Mouse (Mus musculus): ENCODE results near the gene Nfix. TPM values are rescaled to one million over a fixed set of nuclear protein-coding genes. Genes with fewer than 3 reads are reported as not detected.

Gene Nfix
- 100 to 1,000 TPM; 607 to 678 TPM for total RNA-seq (2021)
- long read RNA-seq, full-length matches to known transcripts, result 77 of 292 reads
- long read RNA-seq, partial matches to known transcripts, result 96 of 292 reads
- long read RNA-seq, other reads (novel, unspliced or antisense), result 119 of 292 reads

GRCm38 (mm10) chr8:84799999-84800831 is at the start of gene Nfix:
TSS of gene Nfix (minus strand) at chr8:84800344.
- peak; percentile 68 to 72 for DNase-seq (ENCODE audit: low spot score in 2 of 2)

GRCm38 (mm10) chr8:84847684-84848435 is 47.7 kb upstream of the Nfix start:
- no peak for DNase-seq (ENCODE audit: low spot score in 2 of 2)

- peak; percentile 98 to 99 for DNase-seq (ENCODE audit: low spot score in 2 of 2)
Observed at GRCm38 (mm10) chr8:84846722-84847572, 46.8 kb upstream of the Nfix start, which contains the start of gene Calr. TSS of gene Calr (minus strand) at chr8:84846934.

GRCm38 (mm10) chr8:84846094-84846721 is 46.1 kb upstream of the Nfix start:
- no peak for DNase-seq (ENCODE audit: low spot score in 2 of 2)

GRCm38 (mm10) chr8:84845355-84846093 is 45.4 kb upstream of the Nfix start:
- peak; percentile 34 to 59 for DNase-seq (ENCODE audit: low spot score in 2 of 2)

- no peak for DNase-seq (ENCODE audit: low spot score in 2 of 2)
Observed at GRCm38 (mm10) chr8:84844397-84845070, 44.4 kb upstream of the Nfix start.

GRCm38 (mm10) chr8:84841514-84841913 is 41.4 kb upstream of the Nfix start:
- DNase-seq (ENCODE audit: low spot score in 2 of 2), result no peak

GRCm38 (mm10) chr8:84840248-84840999 is 40.3 kb upstream of the Nfix start, which contains the start of gene Rad23a:
TSS of gene Rad23a (minus strand) at chr8:84840665.
- DNase-seq (ENCODE audit: low spot score in 2 of 2), result peak; percentile 89 to 91

- DNase-seq (ENCODE audit: low spot score in 2 of 2), result no peak
Observed at GRCm38 (mm10) chr8:84839875-84840247, 39.7 kb upstream of the Nfix start.

GRCm38 (mm10) chr8:84839411-84839810 is 39.3 kb upstream of the Nfix start:
- DNase-seq (ENCODE audit: low spot score in 2 of 2), result no peak

GRCm38 (mm10) chr8:84838513-84838912 is 38.4 kb upstream of the Nfix start:
- no peak for DNase-seq (ENCODE audit: low spot score in 2 of 2)

GRCm38 (mm10) chr8:84837912-84838470 is 37.8 kb upstream of the Nfix start:
- DNase-seq (ENCODE audit: low spot score in 2 of 2), result no peak

GRCm38 (mm10) chr8:84837149-84837911 is 37.2 kb upstream of the Nfix start:
- no peak for DNase-seq (ENCODE audit: low spot score in 2 of 2)

GRCm38 (mm10) chr8:84834866-84835855 is 35.0 kb upstream of the Nfix start:
- peak; percentile 90 to 91 for DNase-seq (ENCODE audit: low spot score in 2 of 2)

- DNase-seq (ENCODE audit: low spot score in 2 of 2), result no peak
Observed at GRCm38 (mm10) chr8:84834002-84834865, 34.1 kb upstream of the Nfix start.

Data from layer of hippocampus, postnatal 10 days (tissue).